Mouse (Mus musculus): Measurements from ENCODE around the gene Cacnb2.

Cacnb2 gene

GRCm38 (mm10) chr2:14860350-14860749 lies 257.5 kb downstream of the Cacnb2 start:
- DNase-seq (ENCODE audit: low read depth in 1 of 2, low spot score in 2 of 2), result no peak

GRCm38 (mm10) chr2:14861613-14862012 lies 258.7 kb downstream of the Cacnb2 start:
- DNase-seq (ENCODE audit: low read depth in 1 of 2, low spot score in 2 of 2), result no peak

- no peak for DNase-seq (ENCODE audit: low read depth in 1 of 2, low spot score in 2 of 2)
These were observed 260.1 kb downstream of the Cacnb2 start for GRCm38 (mm10) chr2:14862981-14863380.

- no peak for DNase-seq (ENCODE audit: low read depth in 1 of 2, low spot score in 2 of 2)
These were observed 270.2 kb downstream of the Cacnb2 start for GRCm38 (mm10) chr2:14873116-14873515.

GRCm38 (mm10) chr2:14873701-14874181 lies 270.9 kb downstream of the Cacnb2 start:
- no peak for DNase-seq (ENCODE audit: low read depth in 1 of 2, low spot score in 2 of 2)

- DNase-seq (ENCODE audit: low read depth in 1 of 2, low spot score in 2 of 2), result no peak
These were observed 271.6 kb downstream of the Cacnb2 start for GRCm38 (mm10) chr2:14874281-14875037.

- no peak for DNase-seq (ENCODE audit: low read depth in 1 of 2, low spot score in 2 of 2)
These were observed 272.2 kb downstream of the Cacnb2 start for GRCm38 (mm10) chr2:14875121-14875520.

GRCm38 (mm10) chr2:14875616-14876015 lies 272.7 kb downstream of the Cacnb2 start:
- no peak for DNase-seq (ENCODE audit: low read depth in 1 of 2, low spot score in 2 of 2)

GRCm38 (mm10) chr2:14878953-14879352 lies 276.1 kb downstream of the Cacnb2 start:
- DNase-seq (ENCODE audit: low read depth in 1 of 2, low spot score in 2 of 2), result no peak

- DNase-seq (ENCODE audit: low read depth in 1 of 2, low spot score in 2 of 2), result no peak
These were observed 280.6 kb downstream of the Cacnb2 start for GRCm38 (mm10) chr2:14883460-14883859.

- no peak for DNase-seq (ENCODE audit: low read depth in 1 of 2, low spot score in 2 of 2)
These were observed 285.7 kb downstream of the Cacnb2 start for GRCm38 (mm10) chr2:14888406-14889195.

- no peak for DNase-seq (ENCODE audit: low read depth in 1 of 2, low spot score in 2 of 2)
These were observed 300.9 kb downstream of the Cacnb2 start for GRCm38 (mm10) chr2:14903837-14904236.

- no peak for DNase-seq (ENCODE audit: low read depth in 1 of 2, low spot score in 2 of 2)
These were observed 302.0 kb downstream of the Cacnb2 start for GRCm38 (mm10) chr2:14904865-14905264.

- no peak for DNase-seq (ENCODE audit: low read depth in 1 of 2, low spot score in 2 of 2)
These were observed 304.4 kb downstream of the Cacnb2 start for GRCm38 (mm10) chr2:14907124-14907925.

GRCm38 (mm10) chr2:14917585-14918247 lies 314.8 kb downstream of the Cacnb2 start:
- DNase-seq (ENCODE audit: low read depth in 1 of 2, low spot score in 2 of 2), result no peak

GRCm38 (mm10) chr2:14929866-14930265 lies 327.0 kb downstream of the Cacnb2 start:
- DNase-seq (ENCODE audit: low read depth in 1 of 2, low spot score in 2 of 2), result no peak

GRCm38 (mm10) chr2:14931968-14932367 lies 329.1 kb downstream of the Cacnb2 start:
- no peak for DNase-seq (ENCODE audit: low read depth in 1 of 2, low spot score in 2 of 2)

- DNase-seq (ENCODE audit: low read depth in 1 of 2, low spot score in 2 of 2), result no peak
These were observed 333.6 kb downstream of the Cacnb2 start for GRCm38 (mm10) chr2:14936492-14936891.

GRCm38 (mm10) chr2:14942261-14942660 lies 339.4 kb downstream of the Cacnb2 start:
- DNase-seq (ENCODE audit: low read depth in 1 of 2, low spot score in 2 of 2), result no peak

- DNase-seq (ENCODE audit: low read depth in 1 of 2, low spot score in 2 of 2), result no peak
These were observed 340.9 kb downstream of the Cacnb2 start for GRCm38 (mm10) chr2:14943691-14944357.

Data from monocyte, adult 2 months (primary cell).